Mouse (Mus musculus): ENCODE data around the gene Kremen2. TPM values are rescaled to one million over a fixed set of nuclear protein-coding genes. Genes with fewer than 3 reads are reported as not detected.
A peak's percentile ranks its signal among the peaks of the same experiment; 100 is the strongest.

The Kremen2 gene
- polyA plus RNA-seq, 1 experiment, result not detected

- peaks cover 18% of the 10 kb centered on the region for H3K4me1 ChIP-seq (ENCODE audit: control insufficient read depth)
- no peak for TF ChIP-seq GATA1 (IDR thresholded peaks at IDR 0.05; ENCODE audit: low read length)
- no peak for TF ChIP-seq TAL1 (IDR thresholded peaks at IDR 0.05; ENCODE audit: low read length)
- no peaks in the 10 kb centered on the region for H3K36me3 ChIP-seq (ENCODE audit: control insufficient read depth)
- peaks cover 8% of the 10 kb centered on the region for H3K27me3 ChIP-seq (ENCODE audit: control insufficient read depth)
- H3K4me3 ChIP-seq (replicated peaks), result peak overlapping the region; percentile 94
- no peaks in the 10 kb centered on the region for H3K9me3 ChIP-seq (ENCODE audit: control insufficient read depth, low read length)
These were observed 24.9 kb upstream of the Kremen2 start for GRCm38 (mm10) chr17:23770493-23770892.

GRCm38 (mm10) chr17:23762976-23763375 is 17.3 kb upstream of the Kremen2 start:
- no peak for TF ChIP-seq TAL1 (IDR thresholded peaks at IDR 0.05; ENCODE audit: low read length)
- TF ChIP-seq GATA1 (IDR thresholded peaks at IDR 0.05; ENCODE audit: low read length), result no peak
- H3K4me1 ChIP-seq (ENCODE audit: control insufficient read depth), result no peaks in the 10 kb centered on the region
- peaks cover 2% of the 10 kb centered on the region; the same call in 1 of the 2 replicates for H3K9me3 ChIP-seq (ENCODE audit: control insufficient read depth, low read length)
- H3K4me3 ChIP-seq (replicated peaks), result no peak overlapping the region
- H3K36me3 ChIP-seq (ENCODE audit: control insufficient read depth), result peaks cover 6% of the 10 kb centered on the region
- H3K27me3 ChIP-seq (ENCODE audit: control insufficient read depth), result no peaks in the 10 kb centered on the region

- Histone ChIP-seq H3K4me3 (replicated peaks) (no peak overlapping the region), H3K36me3 (ENCODE audit: control insufficient read depth) (peaks cover 10% of the 10 kb centered on the region), H3K4me1 (ENCODE audit: control insufficient read depth) (no peaks in the 10 kb centered on the region), H3K27me3 (ENCODE audit: control insufficient read depth) (no peaks in the 10 kb centered on the region), H3K9me3 (ENCODE audit: control insufficient read depth, low read length) (peaks cover 2% of the 10 kb centered on the region; the same call in 1 of the 2 replicates)
- TF ChIP-seq GATA1 (IDR thresholded peaks at IDR 0.05; ENCODE audit: low read length) (no peak), TAL1 (IDR thresholded peaks at IDR 0.05; ENCODE audit: low read length) (no peak)
These were observed 15.5 kb upstream of the Kremen2 start for GRCm38 (mm10) chr17:23761155-23761554.

- Histone ChIP-seq H3K4me3 (replicated peaks) (no peak overlapping the region), H3K27me3 (ENCODE audit: control insufficient read depth) (no peaks in the 10 kb centered on the region), H3K4me1 (ENCODE audit: control insufficient read depth) (no peaks in the 10 kb centered on the region), H3K9me3 (ENCODE audit: control insufficient read depth, low read length) (peaks cover 2% of the 10 kb centered on the region; the same call in 1 of the 2 replicates), H3K36me3 (ENCODE audit: control insufficient read depth) (peaks cover 12% of the 10 kb centered on the region)
- TF ChIP-seq TAL1 (IDR thresholded peaks at IDR 0.05; ENCODE audit: low read length) (no peak), GATA1 (IDR thresholded peaks at IDR 0.05; ENCODE audit: low read length) (no peak)
These were observed 14.6 kb upstream of the Kremen2 start for GRCm38 (mm10) chr17:23760231-23760630.

- H3K4me1 ChIP-seq (ENCODE audit: control insufficient read depth), result no peaks in the 10 kb centered on the region
- peaks cover 2% of the 10 kb centered on the region; the same call in 1 of the 2 replicates for H3K9me3 ChIP-seq (ENCODE audit: control insufficient read depth, low read length)
- TF ChIP-seq GATA1 (IDR thresholded peaks at IDR 0.05; ENCODE audit: low read length) (no peak), TAL1 (IDR thresholded peaks at IDR 0.05; ENCODE audit: low read length) (no peak)
- no peaks in the 10 kb centered on the region for H3K27me3 ChIP-seq (ENCODE audit: control insufficient read depth)
- H3K4me3 ChIP-seq (replicated peaks), result no peak overlapping the region
- peaks cover 12% of the 10 kb centered on the region for H3K36me3 ChIP-seq (ENCODE audit: control insufficient read depth)
These were observed 13.2 kb upstream of the Kremen2 start for GRCm38 (mm10) chr17:23758801-23759200.

GRCm38 (mm10) chr17:23757581-23757980 is 11.9 kb upstream of the Kremen2 start:
- H3K9me3 ChIP-seq (ENCODE audit: control insufficient read depth, low read length), result peaks cover 2% of the 10 kb centered on the region; the same call in 1 of the 2 replicates
- H3K4me3 ChIP-seq (replicated peaks), result no peak overlapping the region
- TF ChIP-seq TAL1 (IDR thresholded peaks at IDR 0.05; ENCODE audit: low read length), result no peak
- no peak for TF ChIP-seq GATA1 (IDR thresholded peaks at IDR 0.05; ENCODE audit: low read length)
- H3K36me3 ChIP-seq (ENCODE audit: control insufficient read depth), result peaks cover 12% of the 10 kb centered on the region
- H3K27me3 ChIP-seq (ENCODE audit: control insufficient read depth), result no peaks in the 10 kb centered on the region
- H3K4me1 ChIP-seq (ENCODE audit: control insufficient read depth), result no peaks in the 10 kb centered on the region

GRCm38 (mm10) chr17:23755689-23756088 is 10.1 kb upstream of the Kremen2 start:
- no peak overlapping the region for H3K4me3 ChIP-seq (replicated peaks)
- H3K9me3 ChIP-seq (ENCODE audit: control insufficient read depth, low read length), result peaks cover 2% of the 10 kb centered on the region; the same call in 1 of the 2 replicates
- TF ChIP-seq GATA1 (IDR thresholded peaks at IDR 0.05; ENCODE audit: low read length) (no peak), TAL1 (IDR thresholded peaks at IDR 0.05; ENCODE audit: low read length) (no peak)
- no peaks in the 10 kb centered on the region for H3K27me3 ChIP-seq (ENCODE audit: control insufficient read depth)
- H3K36me3 ChIP-seq (ENCODE audit: control insufficient read depth), result peaks cover 11% of the 10 kb centered on the region
- H3K4me1 ChIP-seq (ENCODE audit: control insufficient read depth), result no peaks in the 10 kb centered on the region

GRCm38 (mm10) chr17:23749400-23750191 is 4.0 kb upstream of the Kremen2 start:
- no peak for TF ChIP-seq GATA1 (IDR thresholded peaks at IDR 0.05; ENCODE audit: low read length)
- TF ChIP-seq TAL1 (IDR thresholded peaks at IDR 0.05; ENCODE audit: low read length), result no peak
- H3K4me1 ChIP-seq (ENCODE audit: control insufficient read depth), result peaks cover 9% of the 10 kb centered on the region

GRCm38 (mm10) chr17:23748631-23749391 is 3.2 kb upstream of the Kremen2 start:
- H3K27me3 ChIP-seq (ENCODE audit: control insufficient read depth), result peaks cover 49% of the 10 kb centered on the region
- H3K36me3 ChIP-seq (ENCODE audit: control insufficient read depth), result no peaks in the 10 kb centered on the region; the same call in 1 of the 2 replicates
- no peak for TF ChIP-seq GATA1 (IDR thresholded peaks at IDR 0.05; ENCODE audit: low read length)
- no peak for TF ChIP-seq TAL1 (IDR thresholded peaks at IDR 0.05; ENCODE audit: low read length)
- H3K4me3 ChIP-seq (replicated peaks), result peak overlapping the region; percentile 47
- H3K9me3 ChIP-seq (ENCODE audit: control insufficient read depth, low read length), result peaks cover 6% of the 10 kb centered on the region; the same call in 1 of the 2 replicates
- peaks cover 9% of the 10 kb centered on the region for H3K4me1 ChIP-seq (ENCODE audit: control insufficient read depth)

More at GRCm38 (mm10) chr17:23749400-23750191, 4.0 kb upstream of the Kremen2 start:
- H3K27me3 ChIP-seq (ENCODE audit: control insufficient read depth), result peaks cover 42% of the 10 kb centered on the region
- H3K4me3 ChIP-seq (replicated peaks), result peak overlapping the region; percentile 47
- H3K9me3 ChIP-seq (ENCODE audit: control insufficient read depth, low read length), result peaks cover 4% of the 10 kb centered on the region; the same call in 1 of the 2 replicates
- H3K36me3 ChIP-seq (ENCODE audit: control insufficient read depth), result no peaks in the 10 kb centered on the region; the same call in 1 of the 2 replicates
